ENCODE assay signal across 8 mouse cellular contexts in the genomic region with DNA sequence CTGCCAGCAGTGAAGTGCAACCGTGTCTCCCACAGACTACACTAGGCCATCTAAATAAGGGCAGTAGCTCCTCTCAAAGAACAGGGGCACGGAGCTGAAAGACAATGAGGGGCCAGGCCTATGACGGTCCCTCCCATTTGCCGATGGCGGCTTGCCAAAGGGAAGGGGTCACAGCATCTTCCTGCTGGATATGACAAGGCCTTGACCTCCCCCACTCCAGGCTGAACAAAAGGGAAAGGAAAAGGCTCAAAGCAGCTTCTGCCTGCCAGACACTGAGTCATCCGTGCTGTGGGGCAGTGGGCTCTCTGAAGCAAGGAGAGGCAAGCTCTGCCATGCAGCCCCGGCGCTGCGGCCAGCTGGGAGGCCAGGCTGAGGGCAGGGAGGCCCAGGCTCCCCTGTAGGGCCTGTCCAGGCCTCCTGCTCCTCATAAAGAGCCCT. TPM values are rescaled to one million over a fixed set of nuclear protein-coding genes. Genes with fewer than 3 reads are reported as not detected.
A peak's percentile ranks its signal among the peaks of the same experiment; 100 is the strongest.
DNase-seq lines count a peak whose midpoint lies in the region; ATAC-seq lines count a peak whose summit lies in the region.

No protein-coding gene starts in this region.

- H3K4me2 ChIP-seq in liver, embryonic 15.5 days, result no peak overlapping the region
- H3K4me2 ChIP-seq in neural tube, embryonic 14.5 days (ENCODE audit: low read depth, low read length), result no peak overlapping the region

- H3K9me3 ChIP-seq in liver, embryonic 15.5 days (replicated peaks), result no peaks in the 10 kb centered on the region
- no peaks in the 10 kb centered on the region for H3K9me3 ChIP-seq in neural tube, embryonic 14.5 days (ENCODE audit: control insufficient read depth, low read length)

- peak overlapping the region; percentile 67 for H3K27ac ChIP-seq in liver, embryonic 15.5 days (replicated peaks)
- peak overlapping the region; percentile 86 for H3K27ac ChIP-seq in neural tube, embryonic 14.5 days (ENCODE audit: low read depth, low read length)

- ATAC-seq in liver, embryonic 15.5 days (ENCODE audit: insufficient read depth), result peak; percentile 40; the same call in 1 of the 2 replicates
- ATAC-seq in neural tube, embryonic 14.5 days (ENCODE audit: low read depth), result peak; percentile 68; the same call in 1 of the 2 replicates

- H3K27me3 ChIP-seq in liver, embryonic 15.5 days, result no peaks in the 10 kb centered on the region
- no peaks in the 10 kb centered on the region for H3K27me3 ChIP-seq in neural tube, embryonic 14.5 days (ENCODE audit: control insufficient read depth, insufficient read depth, low read length)

- 49% methylated on average over 9 of the region's 9 CpGs for WGBS in liver, embryonic 15.5 days (ENCODE audit: insufficient replicate concordance)
- 6% methylated on average over 9 of the region's 9 CpGs for WGBS in neural tube, embryonic 14.5 days

- no peaks in the 10 kb centered on the region for H3K36me3 ChIP-seq in liver, embryonic 15.5 days (replicated peaks)
- no peaks in the 10 kb centered on the region for H3K36me3 ChIP-seq in neural tube, embryonic 14.5 days (ENCODE audit: control insufficient read depth, insufficient read depth, low read length)

- H3K4me3 ChIP-seq in liver, embryonic 15.5 days (replicated peaks), result no peak overlapping the region
- no peak overlapping the region for H3K4me3 ChIP-seq in neural tube, embryonic 14.5 days (ENCODE audit: low read depth, low read length)

- intact Hi-C loops in heart, postnatal 25 days (cut with DNase I), result no loop called here

- H3K4me1 ChIP-seq in liver, embryonic 15.5 days (replicated peaks), result peaks cover 69% of the 10 kb centered on the region
- peaks cover 19% of the 10 kb centered on the region for H3K4me1 ChIP-seq in neural tube, embryonic 14.5 days (ENCODE audit: control insufficient read depth, insufficient read depth, low read length)

- peak; percentile 89 for DNase-seq in MN1 (ENCODE audit: low spot score)
- peak; percentile 26 for DNase-seq in cerebellum, adult 8-10 months
- peak; percentile 18 for DNase-seq in forelimb bud, embryonic 11.5 days (ENCODE audit: low read depth, low spot score)
- peak; percentile 80 for DNase-seq in heart, postnatal 25 days (ENCODE audit: low spot score)
- peak; percentile 56 to 75 for DNase-seq in layer of hippocampus, adult 18-20 months (ENCODE audit: low spot score in 2 of 2)
- peak; percentile 65 for DNase-seq in yolk sac, embryonic 10.5 days (ENCODE audit: low spot score)

- H3K9ac ChIP-seq in liver, embryonic 15.5 days, result no peak overlapping the region
- H3K9ac ChIP-seq in neural tube, embryonic 14.5 days (replicated peaks; ENCODE audit: low read depth, low read length), result 0 out of 2 replicates have a peak overlapping the region, but pooled peaks have one; percentile 22

RNA-seq across cellular contexts. Expression of a gene that starts 43.8 kb away (rescaled TPM):
- under 1 TPM; 0.08 to 0.44 TPM for total RNA-seq in heart, postnatal 25 days (2021)
- total RNA-seq in layer of hippocampus, adult 18-20 months (2021), result 10 to 100 TPM; 12.1 to 15.0 TPM
- 1.4 and 1.7 TPM in 2 replicates for polyA plus RNA-seq in liver, embryonic 15.5 days (2015; fragmentation: Nextera tagmentation; extraction: Ambion mirVana)
- 2.6 and 2.9 TPM in 2 replicates for polyA plus RNA-seq in neural tube, embryonic 14.5 days (2014; fragmentation: Nextera tagmentation; extraction: Ambion mirVana)

Comparison
In these comparisons a context has a peak if more than half of its experiments do, and no peak if none do; other contexts are left out.
1. DNase-seq: peak in every context shown above with its lines; median percentile 89 in MN1; 80 in heart, postnatal 25 days; 66 in layer of hippocampus, adult 18-20 months; 65 in yolk sac, embryonic 10.5 days; 26 in cerebellum, adult 8-10 months; 18 in forelimb bud, embryonic 11.5 days.
2. RNA of a gene that starts 43.8 kb away (total RNA-seq): 12.1 to 15.0 TPM in layer of hippocampus, adult 18-20 months; 0.08 to 0.44 TPM in heart, postnatal 25 days; every median in the first group is over 4 times any median in the second.